Mouse (Mus musculus): ENCODE measurements around the gene Abl2.

The Abl2 gene

GRCm38 (mm10) chr1:156589811-156590305 is 31.3 kb downstream of the Abl2 start:
- DNase-seq = no peak

- DNase-seq = no peak
These were observed 31.8 kb downstream of the Abl2 start for GRCm38 (mm10) chr1:156590357-156590756.

- DNase-seq = no peak
These were observed 34.7 kb downstream of the Abl2 start for GRCm38 (mm10) chr1:156593267-156593666.

GRCm38 (mm10) chr1:156597089-156597488 is 38.5 kb downstream of the Abl2 start:
- DNase-seq = no peak

- no peak for DNase-seq
These were observed 44.0 kb downstream of the Abl2 start for GRCm38 (mm10) chr1:156602545-156602944.

GRCm38 (mm10) chr1:156605094-156605866 is 46.7 kb downstream of the Abl2 start:
- DNase-seq = peak; percentile 56

- DNase-seq = no peak
These were observed 47.4 kb downstream of the Abl2 start for GRCm38 (mm10) chr1:156605940-156606339.

GRCm38 (mm10) chr1:156608496-156608895 is 49.9 kb downstream of the Abl2 start:
- DNase-seq = no peak

- no peak for DNase-seq
These were observed 51.7 kb downstream of the Abl2 start for GRCm38 (mm10) chr1:156610257-156610656.

- DNase-seq = peak; percentile 67
These were observed 55.4 kb downstream of the Abl2 start for GRCm38 (mm10) chr1:156613855-156614530.

- DNase-seq = no peak
These were observed 56.1 kb downstream of the Abl2 start for GRCm38 (mm10) chr1:156614710-156615109.

GRCm38 (mm10) chr1:156615381-156616133 is 57.0 kb downstream of the Abl2 start:
- DNase-seq = no peak

- DNase-seq = no peak
These were observed 58.5 kb downstream of the Abl2 start for GRCm38 (mm10) chr1:156616989-156617598.

- no peak for DNase-seq
These were observed 59.2 kb downstream of the Abl2 start for GRCm38 (mm10) chr1:156617811-156618210.

GRCm38 (mm10) chr1:156620292-156620909 is 61.8 kb downstream of the Abl2 start:
- DNase-seq = no peak

GRCm38 (mm10) chr1:156620951-156621350 is 62.4 kb downstream of the Abl2 start:
- no peak for DNase-seq

GRCm38 (mm10) chr1:156624231-156624630 is 65.6 kb downstream of the Abl2 start:
- DNase-seq = no peak

- no peak for DNase-seq
These were observed 68.1 kb downstream of the Abl2 start for GRCm38 (mm10) chr1:156626729-156627128.

- no peak for DNase-seq
These were observed 71.4 kb downstream of the Abl2 start for GRCm38 (mm10) chr1:156629984-156630383.

GRCm38 (mm10) chr1:156630965-156631364 is 72.4 kb downstream of the Abl2 start:
- no peak for DNase-seq

- DNase-seq = no peak
These were observed 74.5 kb downstream of the Abl2 start for GRCm38 (mm10) chr1:156633095-156633494.

- no peak for DNase-seq
These were observed 76.6 kb downstream of the Abl2 start for GRCm38 (mm10) chr1:156635148-156635547.

- DNase-seq = no peak
These were observed 80.9 kb downstream of the Abl2 start for GRCm38 (mm10) chr1:156639455-156639854.

Data from cerebellum, adult 11-12 months (tissue).